Mouse (Mus musculus): ENCODE results near the gene Krt7.

The Krt7 gene

DNA sequence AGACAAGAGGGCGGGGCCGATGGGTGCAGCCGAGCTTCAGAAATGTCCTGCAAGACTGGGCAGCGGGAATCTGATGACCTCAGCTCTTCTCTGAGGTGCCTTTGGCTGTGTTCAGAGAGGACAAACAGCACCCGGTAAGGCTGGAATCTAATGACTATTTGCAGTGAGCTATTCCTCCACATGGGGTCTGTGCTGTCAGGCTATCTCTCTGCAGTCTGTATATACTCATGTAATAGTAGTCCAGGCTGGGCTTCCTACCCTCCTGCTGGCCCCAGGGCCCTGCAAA lies 34.1 kb upstream of the Krt7 start:
- no peak for DNase-seq (ENCODE audit: low spot score in 2 of 2)

DNA sequence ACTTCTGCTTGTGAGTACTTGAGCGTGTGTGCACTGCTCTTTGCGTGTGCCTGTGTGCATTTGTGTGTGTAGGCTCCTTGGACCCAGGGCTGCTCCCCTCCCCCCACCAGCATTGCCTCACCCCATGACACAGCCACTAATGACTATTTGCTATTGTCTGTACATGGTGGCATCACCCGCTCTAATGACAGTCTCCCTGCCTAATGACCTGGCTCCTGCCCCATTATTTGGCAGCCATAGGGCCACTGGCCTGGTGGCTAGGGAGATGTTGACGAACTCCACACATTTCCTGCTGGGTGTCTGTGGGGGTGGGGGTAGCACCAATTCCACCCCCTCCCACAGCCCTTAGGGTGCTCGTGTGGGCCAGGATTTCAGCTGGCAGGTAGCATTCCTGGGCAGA lies 32.2 kb upstream of the Krt7 start:
- no peak for DNase-seq (ENCODE audit: low spot score in 2 of 2)

DNA sequence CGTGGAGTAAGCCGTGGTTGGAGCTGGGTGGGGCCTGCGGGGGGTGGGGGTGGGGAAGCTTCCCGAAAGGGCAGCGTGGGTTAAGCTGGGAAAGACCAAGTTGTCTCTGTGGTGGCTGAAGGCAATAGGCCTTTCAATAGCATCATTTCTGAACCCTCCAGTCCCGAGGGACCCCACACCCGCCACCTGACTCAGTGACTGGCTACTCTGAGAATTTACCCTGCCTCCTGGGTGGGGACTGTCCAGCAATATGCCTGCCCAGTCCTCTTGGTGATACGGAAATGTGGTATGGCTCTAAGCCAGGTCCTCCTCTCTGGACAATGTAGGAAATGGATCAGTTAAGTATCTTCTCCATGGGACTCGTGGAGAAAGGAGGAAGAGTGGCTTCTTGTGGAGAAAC lies 29.1 kb upstream of the Krt7 start:
- no peak for DNase-seq (ENCODE audit: low spot score in 2 of 2)

DNA sequence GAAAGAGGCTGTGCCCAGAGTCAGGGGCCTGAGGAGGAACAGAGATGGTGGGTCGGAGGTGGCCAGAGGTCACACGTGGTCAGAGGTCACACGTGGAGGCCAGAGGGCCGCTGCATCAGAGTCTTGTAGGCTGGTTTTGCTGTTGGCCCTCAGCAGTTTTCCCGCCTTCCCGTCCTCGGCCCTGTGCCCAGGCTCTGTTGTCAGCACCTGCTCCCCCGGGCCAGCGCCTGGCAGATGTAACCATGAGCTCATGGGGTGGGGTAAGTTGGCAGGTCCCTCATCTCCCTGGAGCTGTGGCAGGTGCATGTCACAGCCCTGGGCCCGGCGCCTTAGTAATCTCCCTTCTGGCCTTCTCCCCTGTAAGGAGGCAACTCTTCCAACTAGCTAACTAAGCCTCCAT lies 28.0 kb upstream of the Krt7 start:
- DNase-seq (ENCODE audit: low spot score in 2 of 2), result no peak

DNA sequence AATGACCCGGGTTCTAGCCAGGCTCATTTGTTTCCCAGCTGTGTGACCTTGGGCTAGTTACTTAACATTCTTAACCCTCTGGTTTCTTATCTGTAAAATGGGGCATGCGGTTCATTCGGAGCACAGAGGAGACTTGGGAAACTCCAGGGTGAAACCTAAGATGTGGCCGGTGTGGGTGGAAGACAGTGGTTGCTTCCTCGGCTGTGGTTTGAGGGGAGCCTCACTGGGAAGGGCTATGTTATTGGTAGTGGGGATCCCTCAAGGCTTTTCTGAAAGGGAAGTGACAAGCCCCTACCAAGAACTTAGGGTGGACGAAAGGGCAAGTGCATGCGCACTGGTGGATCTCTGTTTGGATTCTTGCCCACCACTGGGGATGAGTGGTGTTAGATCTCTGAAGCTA lies 26.2 kb upstream of the Krt7 start:
- DNase-seq (ENCODE audit: low spot score in 2 of 2), result no peak

DNA sequence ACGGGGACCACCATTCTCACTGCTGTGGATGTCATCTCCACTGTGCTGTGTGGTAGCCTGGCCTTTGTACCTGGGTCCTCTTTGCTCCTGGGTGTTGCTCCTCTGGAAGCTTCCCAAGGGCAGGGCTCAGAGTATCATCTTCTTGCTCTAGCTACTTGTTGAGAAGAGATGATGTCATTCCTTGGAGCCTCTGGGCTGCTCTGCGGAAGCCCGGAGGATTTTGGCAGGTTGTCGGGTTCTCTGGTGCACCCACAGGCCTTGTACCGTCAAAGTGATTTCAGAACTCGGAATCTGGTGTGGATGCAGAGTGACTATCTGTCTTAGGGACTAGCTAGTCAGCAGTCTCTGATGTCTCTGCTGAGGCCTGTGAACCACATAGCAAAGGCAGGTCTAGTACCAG lies 25.8 kb upstream of the Krt7 start:
- DNase-seq (ENCODE audit: low spot score in 2 of 2), result no peak

DNA sequence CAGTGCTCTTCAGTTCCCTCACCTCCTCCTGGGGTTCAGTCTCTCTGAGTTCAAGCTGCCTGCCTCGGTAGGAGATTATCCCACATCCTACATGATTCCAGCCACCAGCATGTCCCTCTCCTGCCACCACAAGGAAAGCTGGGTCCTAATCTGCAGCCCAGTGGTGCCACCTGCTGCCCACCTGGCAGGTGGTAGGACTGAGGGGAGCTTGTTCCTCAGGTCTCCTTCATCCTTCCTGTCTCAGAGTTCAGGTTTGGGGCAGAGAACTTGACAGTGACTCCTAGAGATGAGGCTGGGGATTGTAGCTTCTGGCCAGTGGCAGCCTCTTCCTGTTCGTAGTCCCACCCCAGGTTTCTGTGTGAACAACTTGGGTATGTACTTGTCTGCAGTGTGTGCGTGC lies 23.7 kb upstream of the Krt7 start:
- no peak for DNase-seq (ENCODE audit: low spot score in 2 of 2)

DNA sequence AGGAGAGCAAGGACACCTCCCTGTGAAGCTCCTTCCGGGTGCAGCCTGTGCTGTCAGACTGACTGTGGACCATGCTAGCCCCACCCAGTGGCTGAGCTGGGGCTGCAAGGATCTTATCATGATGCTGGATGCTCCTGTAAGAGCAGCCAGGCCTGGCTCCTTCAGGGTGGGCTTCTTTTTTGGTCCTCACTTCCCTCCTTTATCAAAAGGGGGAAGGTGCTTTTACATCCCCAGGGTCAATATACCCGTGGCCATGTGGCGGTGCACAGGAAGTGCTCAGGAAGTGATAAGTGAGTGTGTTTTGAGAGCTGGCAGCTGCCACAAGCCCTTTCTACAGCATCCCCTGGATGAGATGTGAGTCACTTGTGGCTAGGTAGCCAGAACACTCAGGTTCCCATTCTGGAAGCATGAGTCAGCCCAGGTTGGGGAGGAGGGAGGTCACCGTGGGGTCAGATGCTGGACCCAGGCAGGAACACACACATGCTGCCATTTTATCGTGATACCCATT lies 22.8 kb upstream of the Krt7 start:
- DNase-seq (ENCODE audit: low spot score in 2 of 2), result no peak

DNA sequence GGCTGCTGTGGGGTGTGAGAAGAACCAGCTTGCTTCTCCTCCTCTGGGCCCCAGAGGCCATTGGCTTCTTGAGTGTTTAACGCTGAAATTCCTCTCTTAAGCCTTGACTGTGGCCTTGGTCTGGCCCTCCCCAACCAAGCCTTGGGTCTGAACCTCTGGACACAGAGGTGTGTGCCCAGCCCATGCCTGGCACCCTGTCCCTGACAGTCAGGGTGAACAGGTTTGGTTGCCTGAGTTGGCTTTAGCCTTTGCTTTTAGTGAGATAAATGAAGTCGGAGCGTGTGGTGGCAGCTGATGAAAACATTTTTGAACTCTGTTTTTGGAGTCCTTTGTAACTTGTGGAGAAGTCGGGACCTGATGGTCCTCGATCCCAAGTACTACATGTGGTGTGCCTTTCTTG lies 20.6 kb upstream of the Krt7 start:
- DNase-seq (ENCODE audit: low spot score in 2 of 2), result no peak

DNA sequence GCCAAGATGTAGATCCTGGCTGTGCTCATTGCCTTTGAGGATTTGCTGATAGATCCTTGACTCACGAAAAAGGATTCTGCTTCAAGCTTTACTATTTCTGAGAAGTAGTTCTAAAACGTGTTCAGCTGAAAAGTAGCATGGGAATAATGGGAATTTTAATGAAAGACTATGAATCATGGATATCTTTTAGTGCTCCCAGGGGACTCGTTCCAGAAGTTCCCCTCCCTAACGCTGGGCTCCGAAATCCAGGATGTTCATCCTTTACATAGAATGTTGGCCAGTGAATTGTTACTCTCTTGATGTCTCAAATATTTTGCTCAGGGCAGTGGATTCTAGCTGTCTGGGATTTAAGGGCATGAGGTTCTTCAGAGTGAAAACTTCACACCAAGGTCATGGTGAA lies 18.6 kb upstream of the Krt7 start:
- no peak for DNase-seq (ENCODE audit: low spot score in 2 of 2)

DNA sequence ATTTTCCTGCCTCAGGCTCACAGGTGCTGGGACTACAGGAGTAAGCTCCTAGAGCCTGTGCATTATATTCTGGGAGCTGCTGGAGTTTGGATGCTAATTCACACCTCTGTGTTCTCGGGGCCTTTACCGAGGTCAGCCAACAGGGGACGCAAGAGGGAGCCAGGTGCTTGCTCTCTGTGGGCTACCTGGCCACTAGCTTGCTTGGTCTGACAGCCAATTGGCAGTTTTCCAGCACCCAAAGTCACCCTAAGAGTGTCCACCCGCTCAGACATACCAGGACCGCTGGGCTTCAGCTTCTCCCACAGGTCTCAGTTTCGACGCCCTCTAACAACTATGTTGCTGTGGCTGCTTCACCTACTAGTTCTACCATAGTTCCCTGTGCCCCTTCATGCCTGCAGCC lies 15.9 kb upstream of the Krt7 start:
- DNase-seq (ENCODE audit: low spot score in 2 of 2), result no peak

DNA sequence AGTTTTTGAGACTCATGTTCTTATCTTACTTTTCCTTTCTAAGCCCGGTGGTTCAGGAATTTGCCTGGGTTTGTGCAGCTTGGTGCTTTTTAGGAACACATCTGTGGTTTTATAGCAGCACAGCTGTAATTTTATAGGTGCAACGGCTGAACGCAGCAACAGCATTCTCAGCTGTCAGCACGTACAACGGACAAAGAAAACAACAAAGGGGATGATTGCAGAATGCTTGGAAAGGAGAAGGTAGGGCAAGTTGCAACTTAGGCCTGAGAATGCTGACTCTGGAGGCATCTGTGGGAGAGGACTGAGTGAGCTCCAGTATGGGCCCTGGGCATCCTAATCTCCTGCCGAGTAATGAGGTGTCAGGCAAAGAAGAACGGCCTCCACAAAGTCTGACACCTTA lies 14.4 kb upstream of the Krt7 start:
- DNase-seq (ENCODE audit: low spot score in 2 of 2), result no peak

DNA sequence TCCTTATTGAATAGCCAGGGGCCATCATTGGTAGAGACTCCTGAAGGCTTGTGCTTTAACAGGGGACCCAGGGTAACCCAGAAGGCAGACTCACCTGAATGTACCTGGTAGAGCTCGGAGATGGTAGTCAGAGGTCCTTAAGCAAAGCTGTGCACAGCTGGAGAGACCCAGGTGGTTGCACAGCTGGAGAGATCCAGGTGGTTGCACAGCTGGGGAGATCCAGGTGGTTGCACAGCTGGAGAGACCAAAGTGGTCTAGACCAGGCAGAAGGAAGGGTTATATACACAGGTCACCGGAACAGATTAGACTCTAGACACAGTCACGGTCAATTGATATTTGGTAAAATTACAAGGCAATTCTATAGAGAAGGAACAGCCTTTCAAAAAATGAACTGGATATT lies 13.9 kb upstream of the Krt7 start:
- DNase-seq (ENCODE audit: low spot score in 2 of 2), result no peak

DNA sequence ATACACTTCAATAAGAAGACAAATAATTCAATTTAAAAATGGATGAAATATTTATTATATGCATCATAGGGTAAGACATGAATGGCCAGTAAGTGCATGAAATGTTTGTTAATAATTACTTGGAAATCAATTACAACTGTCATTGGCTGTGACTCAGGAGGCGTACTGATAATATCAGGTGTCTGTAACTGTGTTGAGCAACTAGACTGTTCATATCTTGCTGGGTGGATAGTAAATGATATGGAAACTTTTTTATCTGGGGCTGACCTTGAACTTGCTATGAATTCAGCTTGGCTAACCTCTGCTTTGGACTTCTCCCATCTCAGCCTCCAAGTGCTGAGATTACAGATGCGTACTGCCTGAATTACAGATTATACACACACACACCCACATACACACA lies 13.2 kb upstream of the Krt7 start:
- DNase-seq (ENCODE audit: low spot score in 2 of 2), result no peak

DNA sequence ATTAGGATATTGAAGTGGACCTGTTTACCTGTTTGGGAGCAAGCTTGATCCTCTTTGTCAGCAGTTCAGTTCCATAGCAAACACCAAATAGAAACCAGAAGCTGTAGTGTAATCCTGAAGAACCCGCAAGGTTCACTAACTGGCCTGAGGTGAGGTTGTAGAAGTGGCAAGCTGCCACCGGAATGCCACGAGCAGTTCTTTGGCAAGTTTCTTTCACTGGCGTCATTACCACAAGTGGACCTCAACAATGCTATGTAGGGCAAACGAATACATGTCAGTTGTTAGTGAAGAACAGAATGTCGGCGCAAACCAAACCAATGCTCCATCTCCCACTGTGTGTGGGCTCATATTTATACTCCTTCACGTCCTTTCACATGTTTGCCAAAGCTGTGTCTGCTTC lies 12.6 kb upstream of the Krt7 start:
- no peak for DNase-seq (ENCODE audit: low spot score in 2 of 2)

DNA sequence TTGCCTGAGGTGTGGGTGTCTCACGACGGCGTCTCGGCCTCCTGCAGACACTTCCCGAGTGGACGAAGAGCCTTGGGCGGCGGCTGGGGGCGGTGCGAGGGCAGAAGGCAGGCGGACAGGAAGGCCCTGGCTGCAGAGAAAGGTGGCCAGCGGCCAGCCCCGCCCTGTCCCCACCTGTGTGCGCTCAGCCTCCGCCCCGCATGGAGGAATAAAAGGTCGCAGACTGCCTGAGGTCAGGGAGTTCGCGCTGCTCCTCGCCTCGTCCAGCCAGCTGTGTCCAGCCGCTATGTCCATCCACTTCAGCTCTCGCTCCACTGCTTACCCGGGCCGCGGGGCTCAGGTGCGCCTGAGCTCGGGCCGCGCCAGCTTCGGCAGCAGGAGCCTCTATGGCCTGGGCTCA lies 1.3 kb downstream of the Krt7 start:
- DNase-seq (ENCODE audit: low spot score in 2 of 2), result no peak

DNA sequence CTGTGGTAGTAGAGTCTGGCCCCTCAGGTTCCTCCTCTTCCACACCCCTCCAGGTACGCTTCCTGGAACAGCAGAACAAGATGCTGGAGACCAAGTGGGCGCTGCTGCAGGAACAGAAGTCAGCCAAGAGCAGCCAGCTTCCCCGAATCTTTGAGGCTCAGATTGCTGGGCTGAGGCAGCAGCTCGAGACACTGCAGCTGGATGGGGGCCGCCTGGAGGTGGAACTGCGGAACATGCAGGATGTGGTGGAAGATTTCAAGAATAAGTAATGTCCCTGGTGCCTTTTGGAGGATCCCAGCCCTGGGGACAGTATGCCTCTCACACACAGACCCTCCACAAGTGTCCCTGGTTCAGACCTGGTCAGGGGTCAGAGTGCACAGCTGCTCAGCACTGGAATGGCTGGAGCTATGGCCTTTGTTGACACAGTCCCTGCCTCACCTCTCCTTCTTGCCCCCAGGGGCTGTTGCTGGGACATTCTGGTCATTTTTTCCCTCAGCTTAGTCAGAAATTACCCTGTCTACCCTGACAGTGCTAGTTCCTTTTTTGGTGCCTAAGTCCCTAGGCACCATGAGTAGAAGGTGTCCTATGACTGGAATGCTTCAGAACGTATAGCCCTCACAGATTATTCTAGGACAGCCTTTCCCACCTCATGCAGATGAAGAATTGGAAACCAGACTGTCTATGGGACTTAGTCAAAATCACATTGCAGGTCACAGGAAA lies 3.2 kb downstream of the Krt7 start:
- DNase-seq (ENCODE audit: low spot score in 2 of 2), result no peak

DNA sequence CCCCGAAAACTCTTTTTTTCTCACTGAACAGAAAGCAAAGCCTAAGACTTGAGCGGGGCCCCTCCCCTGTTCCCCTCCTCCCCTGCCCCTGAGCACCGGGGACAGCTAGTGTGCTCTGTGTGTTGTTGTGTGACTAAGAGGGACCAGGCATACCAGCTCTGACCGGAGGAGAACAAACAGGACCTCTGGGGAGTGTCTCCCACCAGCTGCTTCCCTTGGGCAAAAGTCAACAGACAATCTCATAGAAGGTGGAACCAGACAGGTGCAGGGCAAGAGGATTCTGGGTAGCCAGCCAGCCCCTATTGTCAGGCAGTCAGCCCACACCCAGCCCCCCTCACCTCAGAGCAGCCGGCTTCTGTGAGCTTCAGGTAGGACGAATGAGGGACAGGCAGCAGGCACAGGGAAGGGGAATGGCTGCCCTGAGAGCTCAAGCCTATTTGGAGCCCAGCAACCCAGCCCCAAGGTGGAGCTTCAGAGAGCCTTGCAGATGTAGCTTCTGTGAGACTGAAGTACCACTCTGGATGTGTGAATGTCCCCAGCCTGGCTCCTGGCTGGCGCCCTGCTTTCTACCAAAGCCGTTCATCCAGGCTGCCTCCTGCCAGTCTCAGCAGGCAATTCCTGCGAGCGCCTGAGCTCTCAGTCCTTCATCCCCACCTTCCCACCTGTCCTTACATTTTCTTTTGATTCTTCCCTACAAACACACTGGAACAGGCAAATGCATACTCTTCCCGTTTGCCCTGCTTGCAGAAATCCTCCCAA lies 4.1 kb downstream of the Krt7 start:
- no peak for DNase-seq (ENCODE audit: low spot score in 2 of 2)

DNA sequence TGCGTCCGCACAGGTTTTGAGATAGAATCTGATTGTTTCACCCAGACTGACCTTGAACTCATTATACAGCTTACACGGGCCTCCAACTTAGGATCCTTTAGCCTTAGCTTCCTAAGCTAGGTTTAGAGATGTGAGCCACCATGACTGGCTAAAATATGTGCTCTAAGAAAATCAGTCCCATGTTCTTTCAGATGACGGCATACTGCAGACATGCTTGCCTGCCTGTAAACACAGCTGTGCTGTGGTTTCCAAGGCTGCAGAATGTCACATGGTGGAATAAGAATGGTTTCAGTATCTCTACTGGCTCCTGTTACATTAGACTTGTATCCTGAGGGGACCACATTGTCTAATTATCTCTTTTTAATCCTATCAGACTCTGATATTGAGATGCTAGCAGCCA lies 8.1 kb downstream of the Krt7 start:
- DNase-seq (ENCODE audit: low spot score in 2 of 2), result no peak

DNA sequence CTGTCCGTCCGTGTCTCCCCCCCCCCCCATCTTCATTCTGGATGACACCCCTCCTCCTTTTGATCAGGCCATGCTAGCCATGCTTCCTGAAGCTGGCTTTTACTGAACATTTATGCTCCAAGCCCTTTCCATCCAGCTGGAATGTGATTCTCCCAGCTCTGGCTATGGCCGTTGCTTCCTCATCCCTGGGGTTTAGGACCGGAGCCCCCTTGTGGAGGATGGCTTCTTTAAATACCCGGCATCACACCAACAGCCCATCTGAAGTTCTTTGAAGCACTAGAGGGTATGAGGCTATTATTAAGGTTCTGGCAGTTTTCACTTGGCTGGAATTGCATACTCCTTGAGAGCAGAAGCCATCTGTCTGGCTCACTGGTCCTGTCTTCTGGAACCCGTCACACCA lies 10.1 kb downstream of the Krt7 start:
- DNase-seq (ENCODE audit: low spot score in 2 of 2), result no peak

DNA sequence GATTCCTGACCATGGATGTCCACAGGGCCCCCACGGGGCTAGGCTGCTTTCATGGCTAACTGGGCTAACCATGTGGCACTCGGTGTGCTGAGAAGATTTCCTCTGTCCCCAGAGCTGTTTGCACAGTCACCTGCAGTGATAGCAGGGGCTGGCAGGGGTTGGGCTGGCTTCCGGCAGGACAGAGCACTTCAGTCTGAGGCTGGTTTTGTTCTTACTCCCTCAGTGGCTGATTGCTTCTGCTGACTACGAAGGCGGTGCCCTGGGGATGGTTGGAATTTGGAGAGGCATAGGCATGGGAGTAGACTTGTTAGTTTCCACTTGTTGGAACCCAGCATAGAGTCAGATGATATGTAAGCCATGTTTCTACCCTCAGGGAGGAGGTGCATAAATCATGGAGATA lies 14.1 kb downstream of the Krt7 start:
- no peak for DNase-seq (ENCODE audit: low spot score in 2 of 2)

DNA sequence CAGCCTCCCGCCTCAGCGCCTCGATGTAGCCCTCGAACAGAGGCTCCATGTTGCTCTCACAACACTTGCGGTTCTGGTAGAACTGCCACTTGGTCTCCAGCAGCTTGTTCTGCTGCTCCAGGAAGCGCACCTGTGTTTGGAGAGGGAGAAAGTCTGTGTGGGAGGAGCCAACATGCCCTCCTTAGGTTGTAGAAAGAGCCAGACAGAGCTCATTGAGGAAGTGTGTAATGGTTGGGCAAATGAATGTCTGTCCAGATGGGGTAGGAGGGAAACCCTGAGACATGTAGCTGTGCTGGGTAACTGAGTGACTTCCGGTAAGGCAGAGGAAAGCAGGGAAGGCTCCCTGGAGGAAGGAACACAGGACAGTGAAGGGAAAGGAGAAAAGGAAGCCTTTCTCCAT lies 25.8 kb downstream of the Krt7 start:
- no peak for DNase-seq (ENCODE audit: low spot score in 2 of 2)

DNA sequence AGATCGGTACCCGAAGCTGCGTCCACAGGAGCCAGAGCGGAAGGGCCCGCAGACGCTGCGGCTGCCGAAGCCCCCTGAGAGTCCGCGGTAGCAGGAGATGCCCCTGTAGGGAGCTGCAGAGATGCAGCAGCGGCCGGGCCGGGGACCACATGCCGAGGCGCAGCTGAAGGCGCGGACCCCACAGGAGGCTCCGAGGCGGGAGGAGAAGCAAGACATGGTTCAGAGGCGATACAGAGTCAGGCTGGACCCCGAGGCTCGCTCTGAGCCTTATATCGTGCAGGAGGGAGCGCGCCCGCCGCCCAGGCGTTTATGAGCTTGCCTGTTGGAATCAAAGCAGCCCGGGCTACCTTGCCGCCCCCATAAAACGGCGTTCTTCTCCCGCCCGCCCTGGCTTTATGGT lies 27.7 kb downstream of the Krt7 start, which contains the start of gene Krt87:
TSS of gene Krt87 (minus strand) at position 250 of the 400 bp plus-strand sequence.
- DNase-seq (ENCODE audit: low spot score in 2 of 2), result no peak

DNA sequence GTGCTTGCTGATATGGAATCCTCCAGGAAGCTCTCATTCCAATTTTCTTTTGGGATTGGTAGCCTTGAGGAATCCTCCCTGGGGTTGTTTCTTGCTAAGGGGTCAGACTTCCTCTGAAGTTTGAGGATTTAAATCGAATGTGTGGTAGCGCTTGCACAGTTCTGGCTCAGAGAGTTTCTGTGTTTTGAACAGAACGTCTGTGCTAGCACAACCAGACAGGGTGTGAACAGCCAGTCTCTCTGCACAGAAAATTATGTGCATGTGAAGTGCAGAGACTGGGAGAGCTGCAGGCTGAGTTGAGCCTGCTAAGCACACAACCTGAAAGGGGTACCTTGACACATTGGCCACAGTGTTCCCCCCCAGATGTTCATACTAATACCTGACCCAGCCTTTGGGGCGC lies 30.0 kb downstream of the Krt7 start:
- no peak for DNase-seq (ENCODE audit: low spot score in 2 of 2)
